Mouse (Mus musculus): ENCODE measurements around the gene Gm17416.
A peak's percentile ranks its signal among the peaks of the same experiment; 100 is the strongest.

DNA sequence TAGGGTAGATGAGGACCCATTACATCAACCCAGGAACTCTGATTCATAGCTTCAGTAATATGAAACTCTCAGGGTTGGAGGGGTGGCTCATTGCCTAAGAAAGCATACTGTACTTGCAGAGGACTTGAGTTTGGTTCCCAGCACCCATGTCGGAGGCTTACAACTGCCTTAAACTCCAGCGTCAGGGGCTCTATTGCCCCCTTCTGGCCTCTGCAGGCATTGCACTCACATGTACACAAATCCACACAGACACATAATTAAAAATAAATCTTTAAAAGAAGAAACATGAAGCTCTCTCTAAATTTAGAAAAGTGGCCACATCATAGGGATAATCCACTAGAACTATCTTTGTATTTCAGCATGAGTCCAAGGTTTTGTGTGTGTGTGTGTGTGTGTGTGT, 26.2 kb upstream of the Gm17416 start:
- TF ChIP-seq EP300 (IDR thresholded peaks at IDR 0.05; ENCODE audit: low read depth) (no peak), CTCF (IDR thresholded peaks at IDR 0.05; ENCODE audit: low read depth) (peak; percentile 34)
